Mouse (Mus musculus) midbrain, embryonic 16.5 days (tissue): ENCODE results near the gene Pdk1. TPM values are rescaled to one million over a fixed set of nuclear protein-coding genes. Genes with fewer than 3 reads are reported as not detected.

Experiments
- ATAC-seq: fragments of 200-750 bp; cut with Nextera tagmentation; 2 replicates; pipeline ENCODE4 v1.8.0; 2017; ENCODE audit warnings: moderate TSS enrichment
- H3K27ac ChIP-seq: fragments of 300-500 bp; sonication (generic); 2 replicates; pipeline ENCODE4 v1.5.1; 2014; ENCODE audit warnings: mild to moderate bottlenecking, low read length, mixed read lengths
- H3K27me3 ChIP-seq: fragments of 300-500 bp; sonication (generic); 2 replicates; pipeline ENCODE4 v1.6.1; 2014; ENCODE audit warnings: low read depth, low read length, mixed read lengths; ENCODE audit not compliant: control insufficient read depth, insufficient read depth
- H3K36me3 ChIP-seq: fragments of 300-500 bp; sonication (generic); 2 replicates; pipeline ENCODE4 v1.6.1; 2014; ENCODE audit warnings: mild to moderate bottlenecking, low read length, moderate library complexity, mixed read lengths; ENCODE audit not compliant: control insufficient read depth, insufficient read depth
- H3K4me1 ChIP-seq: fragments of 300-500 bp; sonication (generic); 2 replicates; pipeline ENCODE4 v1.6.1; 2014; ENCODE audit warnings: mild to moderate bottlenecking, low read length, mixed read lengths; ENCODE audit not compliant: control insufficient read depth, insufficient read depth
- H3K4me2 ChIP-seq: fragments of 300-500 bp; sonication (generic); 2 replicates; pipeline ENCODE4 v1.6.1; 2014; ENCODE audit warnings: mild to moderate bottlenecking, low read length, mixed read lengths
- H3K4me3 ChIP-seq: fragments of 300-500 bp; sonication (generic); 2 replicates; pipeline ENCODE4 v1.5.1; 2014; ENCODE audit warnings: low read depth, mild to moderate bottlenecking, low read length, moderate library complexity, mixed read lengths
- H3K9ac ChIP-seq: fragments of 300-500 bp; sonication (generic); 2 replicates; pipeline ENCODE4 v1.6.1; 2014; ENCODE audit warnings: low read depth, low read length, mixed read lengths
- H3K9me3 ChIP-seq: fragments of 300-500 bp; sonication (generic); replicated peaks from 2 replicates; pipeline ENCODE4 v1.6.1; 2014; ENCODE audit warnings: mild to moderate bottlenecking, low read length, mixed read lengths; ENCODE audit not compliant: control insufficient read depth, poor library complexity, severe bottlenecking
- WGBS: fragments of 180-500 bp; shearing (Covaris S2); extraction: QIAGEN DNeasy Blood & Tissue Kit; methylation state at CpG from one replicate; pipeline ENCODE4 v1.1.7; 2014; 5-methylcytosine and 5-hydroxymethylcytosine counted together
- polyA plus RNA-seq: library from polyadenylated mRNA; unstranded; fragments of >200 nt; fragmentation: Nextera tagmentation; extraction: Ambion mirVana; gene quantifications from 2 replicates; pipeline ENCODE4 v1.2.1, GENCODE M21; 2015

Pdk1 gene
- polyA plus RNA-seq, 1 experiment from 2014 or later: 27.7 TPM

DNA sequence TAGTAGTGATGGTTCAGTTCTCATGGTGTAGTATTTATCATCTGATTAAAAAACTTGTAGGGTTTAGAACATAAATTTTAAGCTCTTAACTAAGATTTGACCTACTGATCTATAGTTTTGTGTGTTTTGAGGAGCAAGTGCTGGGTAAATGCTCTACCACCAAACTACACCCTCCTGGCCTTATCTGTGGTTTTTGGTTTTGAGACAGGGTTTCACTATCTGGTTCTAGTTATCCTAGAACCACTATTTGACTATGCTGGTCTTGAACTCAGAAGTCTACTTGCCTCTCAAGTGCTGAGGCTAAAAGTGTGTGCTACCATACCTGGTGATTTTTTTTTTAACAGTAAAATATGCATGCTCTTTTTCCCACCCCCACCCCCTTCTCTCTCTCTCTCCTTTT is 5.9 kb downstream of the Pdk1 start:
- H3K9me3 ChIP-seq: no peaks in the 10 kb centered on the region; the same call in 1 of the 2 replicates
- no peaks in the 10 kb centered on the region for H3K27me3 ChIP-seq
- H3K36me3 ChIP-seq: peaks cover 6% of the 10 kb centered on the region
- no peak overlapping the region for H3K9ac ChIP-seq
- no peak for ATAC-seq
- no peak overlapping the region for H3K27ac ChIP-seq
- no peak overlapping the region for H3K4me3 ChIP-seq
- H3K4me2 ChIP-seq: no peak overlapping the region
- peaks cover 2% of the 10 kb centered on the region; the same call in 1 of the 2 replicates for H3K4me1 ChIP-seq

DNA sequence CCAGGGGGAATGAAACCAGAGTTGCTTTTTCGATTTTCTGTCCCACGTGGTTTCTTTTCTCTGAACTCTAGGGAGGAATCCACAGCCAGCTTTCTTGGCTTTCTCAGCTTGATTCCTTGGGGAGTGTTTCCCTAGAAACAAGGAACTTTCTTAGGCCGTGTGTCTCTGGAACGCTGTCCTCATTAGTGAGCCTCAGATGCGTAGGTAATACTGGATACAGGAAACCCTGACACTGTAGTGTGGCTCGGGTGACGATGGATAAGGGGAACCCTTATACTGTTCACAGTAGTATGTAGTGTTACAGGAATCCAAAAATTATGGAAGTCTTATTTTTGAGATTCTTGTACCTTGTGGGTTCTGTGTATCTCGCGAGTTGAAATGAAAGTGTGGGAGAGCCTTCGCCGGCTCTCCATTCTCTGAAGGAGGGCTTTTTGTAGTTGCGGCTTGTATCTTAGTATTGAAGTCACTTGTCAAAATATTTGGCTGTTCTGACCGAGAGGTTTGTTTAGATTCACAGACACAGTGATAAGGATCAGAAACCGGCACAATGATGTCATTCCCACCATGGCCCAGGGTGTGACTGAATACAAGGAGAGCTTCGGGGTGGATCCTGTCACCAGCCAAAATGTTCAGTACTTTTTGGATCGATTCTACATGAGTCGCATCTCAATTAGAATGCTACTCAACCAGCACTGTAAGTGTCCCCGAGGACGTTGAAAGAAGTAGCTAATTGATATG is 10.1 kb downstream of the Pdk1 start:
- WGBS: 86% methylated on average over 19 of the region's 19 CpGs
- no peak for ATAC-seq
- no peak overlapping the region for H3K4me3 ChIP-seq
- H3K4me2 ChIP-seq: no peak overlapping the region
- no peaks in the 10 kb centered on the region; the same call in 1 of the 2 replicates for H3K9me3 ChIP-seq
- H3K4me1 ChIP-seq: no peaks in the 10 kb centered on the region
- no peak overlapping the region for H3K27ac ChIP-seq
- peaks cover 6% of the 10 kb centered on the region for H3K36me3 ChIP-seq
- no peaks in the 10 kb centered on the region for H3K27me3 ChIP-seq
- H3K9ac ChIP-seq: no peak overlapping the region

DNA sequence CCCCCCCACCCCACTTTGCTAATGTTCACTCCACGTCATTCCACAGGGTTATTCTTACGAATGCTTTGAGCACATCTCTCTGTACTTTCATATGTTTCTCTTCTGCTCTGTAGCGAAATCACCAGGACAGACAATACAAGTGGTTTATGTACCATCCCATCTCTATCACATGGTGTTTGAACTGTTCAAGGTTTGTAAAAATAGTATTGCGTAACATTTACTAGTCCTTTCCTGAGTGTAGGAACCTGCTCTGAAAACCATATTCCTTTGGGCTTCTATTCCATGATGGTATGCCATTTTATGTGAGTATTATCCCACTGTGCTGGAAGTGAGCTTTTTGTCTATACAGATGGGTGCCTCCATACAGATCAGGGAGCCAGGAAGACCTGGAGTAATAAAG is 14.2 kb downstream of the Pdk1 start:
- H3K4me2 ChIP-seq: no peak overlapping the region
- WGBS: 97% methylated on average over 4 of the region's 4 CpGs
- no peaks in the 10 kb centered on the region for H3K4me1 ChIP-seq
- H3K9me3 ChIP-seq: no peaks in the 10 kb centered on the region
- no peak overlapping the region for H3K9ac ChIP-seq
- no peak overlapping the region for H3K27ac ChIP-seq
- no peak overlapping the region for H3K4me3 ChIP-seq
- no peak for ATAC-seq
- no peaks in the 10 kb centered on the region for H3K27me3 ChIP-seq
- H3K36me3 ChIP-seq: 0 out of 2 replicates have a peak, but pooled peaks cover 4% of the 10 kb centered on the region

DNA sequence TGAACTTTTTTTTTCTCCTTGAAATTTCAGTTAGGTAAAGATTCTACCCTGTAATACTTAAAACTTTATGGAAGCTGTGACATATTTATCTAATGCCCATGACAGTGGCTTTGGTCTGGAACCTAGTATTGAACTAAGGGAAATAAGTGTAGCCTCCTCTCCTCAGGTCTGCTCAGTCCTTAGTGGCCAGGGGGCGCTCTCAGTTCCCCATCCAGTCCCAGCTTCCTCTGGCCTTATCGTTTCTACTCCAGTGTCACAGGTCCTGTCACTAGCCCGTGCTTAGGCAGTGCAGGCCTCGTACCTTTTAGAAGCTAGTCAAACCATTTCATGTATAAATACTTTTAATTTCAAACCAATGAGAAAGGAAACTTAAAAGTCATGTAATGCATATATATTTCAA is 15.4 kb downstream of the Pdk1 start:
- no peak for ATAC-seq
- WGBS: 75% methylated on average over 4 of the region's 4 CpGs

DNA sequence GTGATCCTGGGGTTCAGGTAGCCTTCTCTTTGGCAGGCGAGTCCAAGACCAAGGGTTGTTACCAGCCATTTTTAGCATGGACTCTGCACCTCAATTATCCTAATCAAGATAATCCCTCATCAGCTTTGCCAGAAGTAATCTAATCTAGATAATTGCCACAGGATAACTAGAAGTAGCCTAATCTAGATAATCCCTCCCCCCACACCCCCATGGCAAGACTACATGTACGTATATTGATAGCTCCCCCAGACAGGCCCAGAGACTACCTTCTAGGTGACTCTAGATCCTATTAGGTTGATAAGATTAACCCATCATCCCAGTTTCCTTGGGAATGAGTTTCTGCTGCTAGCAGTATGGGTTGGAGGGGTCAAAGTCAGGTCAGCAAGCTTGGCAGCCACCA is 18.5 kb downstream of the Pdk1 start:
- no peak overlapping the region for H3K27ac ChIP-seq
- no peak overlapping the region for H3K4me2 ChIP-seq
- 90% methylated on average over 2 of the region's 2 CpGs for WGBS
- no peak overlapping the region for H3K9ac ChIP-seq
- ATAC-seq: no peak
- no peaks in the 10 kb centered on the region for H3K27me3 ChIP-seq
- no peaks in the 10 kb centered on the region for H3K9me3 ChIP-seq
- H3K4me1 ChIP-seq: no peaks in the 10 kb centered on the region
- H3K4me3 ChIP-seq: no peak overlapping the region
- H3K36me3 ChIP-seq: peaks cover 8% of the 10 kb centered on the region; the same call in 1 of the 2 replicates

More for the DNA sequence above, 15.4 kb downstream of the Pdk1 start:
- no peaks in the 10 kb centered on the region for H3K27me3 ChIP-seq
- no peak overlapping the region for H3K4me3 ChIP-seq
- H3K4me1 ChIP-seq: no peaks in the 10 kb centered on the region
- H3K4me2 ChIP-seq: no peak overlapping the region
- H3K9ac ChIP-seq: no peak overlapping the region
- no peaks in the 10 kb centered on the region for H3K9me3 ChIP-seq
- H3K36me3 ChIP-seq: peaks cover 8% of the 10 kb centered on the region; the same call in 1 of the 2 replicates
- H3K27ac ChIP-seq: no peak overlapping the region

DNA sequence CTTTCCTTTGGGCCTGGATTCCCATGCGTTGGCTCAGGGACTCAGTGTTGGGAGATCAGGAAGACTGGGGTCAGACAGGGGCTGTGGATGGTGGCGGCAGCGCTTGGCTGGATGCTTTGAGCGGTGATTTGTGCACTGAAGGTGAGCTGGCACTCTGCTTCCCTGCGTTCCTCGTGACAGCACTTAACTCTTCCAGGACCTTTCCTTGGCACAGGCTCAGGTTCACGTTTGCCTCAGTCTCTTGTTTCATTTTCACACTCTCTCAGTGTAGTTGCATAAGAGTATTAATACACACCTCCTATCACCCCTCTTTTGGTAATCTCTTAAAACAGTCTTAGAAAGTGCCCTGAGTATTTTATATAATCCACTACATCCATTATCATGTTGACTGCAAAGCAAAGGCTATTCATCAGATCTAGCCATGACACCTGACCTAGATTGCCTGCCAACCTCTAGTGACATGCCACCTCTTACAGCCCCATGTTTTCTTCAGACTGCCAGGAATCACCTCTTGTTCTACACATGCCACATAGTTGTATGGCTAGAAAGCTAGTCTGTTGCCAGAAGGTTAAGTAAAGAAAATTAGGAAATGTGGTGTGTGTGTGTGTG is 19.8 kb downstream of the Pdk1 start:
- Histone ChIP-seq H3K4me1 (no peaks in the 10 kb centered on the region), H3K27ac (no peak overlapping the region), H3K9me3 (no peaks in the 10 kb centered on the region), H3K27me3 (no peaks in the 10 kb centered on the region), H3K4me3 (no peak overlapping the region), H3K4me2 (no peak overlapping the region), H3K9ac (no peak overlapping the region), H3K36me3 (peaks cover 8% of the 10 kb centered on the region; the same call in 1 of the 2 replicates)
- ATAC-seq: no peak
- WGBS: 94% methylated on average over 7 of the region's 7 CpGs

DNA sequence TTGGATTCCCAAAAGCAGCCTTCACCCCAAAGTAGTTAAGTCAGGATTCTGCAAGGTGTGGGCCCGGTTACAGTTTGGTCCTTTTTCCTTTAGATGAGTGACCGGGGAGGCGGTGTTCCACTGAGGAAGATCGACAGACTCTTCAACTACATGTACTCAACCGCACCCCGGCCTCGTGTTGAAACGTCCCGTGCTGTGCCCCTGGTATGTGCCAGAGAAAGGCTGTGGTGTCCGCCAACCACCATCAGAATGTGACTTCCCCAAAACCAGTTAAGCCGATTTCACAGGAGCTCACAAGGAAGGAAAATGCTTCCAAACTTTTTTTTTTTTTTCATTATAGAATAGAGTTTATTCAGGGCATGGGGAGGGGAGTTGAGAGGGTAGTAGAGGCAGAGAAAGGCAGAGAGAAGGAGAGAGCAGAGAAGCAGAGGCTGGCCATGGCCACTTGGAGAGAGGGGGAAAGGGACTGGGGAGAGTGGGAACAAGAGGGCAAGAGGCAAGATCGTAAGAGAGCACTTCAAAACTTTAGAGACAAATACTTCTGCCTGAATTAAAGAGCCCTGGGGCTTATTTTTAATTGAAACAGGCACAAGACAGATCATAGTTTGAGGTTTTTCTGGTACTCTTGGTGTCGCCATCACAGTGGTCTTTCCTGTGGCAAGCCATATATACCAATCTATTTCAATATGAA is 22.7 kb downstream of the Pdk1 start:
- Histone ChIP-seq H3K9ac (no peak overlapping the region), H3K27me3 (no peaks in the 10 kb centered on the region), H3K27ac (no peak overlapping the region), H3K36me3 (peaks cover 7% of the 10 kb centered on the region; the same call in 1 of the 2 replicates), H3K4me1 (no peaks in the 10 kb centered on the region), H3K4me3 (no peak overlapping the region), H3K4me2 (no peak overlapping the region), H3K9me3 (no peaks in the 10 kb centered on the region)
- ATAC-seq: no peak
- 89% methylated on average over 13 of the region's 13 CpGs for WGBS

DNA sequence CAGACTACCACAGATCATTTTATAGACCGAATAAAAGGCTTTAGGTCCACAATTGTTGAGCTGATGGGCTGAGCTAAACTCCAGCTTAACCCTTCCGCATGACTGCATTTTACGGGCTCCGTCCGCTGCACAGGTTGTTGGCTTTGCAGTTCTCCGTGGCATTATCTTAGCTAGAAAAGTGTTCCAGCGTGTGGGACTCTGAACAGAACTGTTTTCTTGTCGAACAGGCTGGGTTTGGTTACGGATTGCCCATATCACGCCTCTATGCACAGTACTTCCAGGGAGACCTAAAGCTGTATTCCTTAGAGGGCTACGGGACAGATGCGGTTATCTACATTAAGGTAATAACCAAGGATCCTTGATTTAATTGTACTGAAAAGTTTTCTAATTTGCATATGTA is 24.4 kb downstream of the Pdk1 start:
- Histone ChIP-seq H3K9me3 (no peaks in the 10 kb centered on the region), H3K9ac (no peak overlapping the region), H3K27ac (no peak overlapping the region), H3K4me2 (no peak overlapping the region), H3K4me1 (no peaks in the 10 kb centered on the region), H3K4me3 (no peak overlapping the region), H3K27me3 (no peaks in the 10 kb centered on the region), H3K36me3 (peaks cover 6% of the 10 kb centered on the region; the same call in 1 of the 2 replicates)
- no peak for ATAC-seq
- 49% methylated on average over 12 of the region's 12 CpGs for WGBS
